Mouse (Mus musculus) embryonic facial prominence, embryonic 14.5 days (tissue): ENCODE results near the gene Dad1. TPM values are rescaled to one million over a fixed set of nuclear protein-coding genes. Genes with fewer than 3 reads are reported as not detected.
"Not testable (repeated sequence)": the region's sequence is repeated elsewhere in the genome, so short reads cannot be mapped to it uniquely, and the experiment has no call there.

Experiments
- ATAC-seq: fragments of 200-750 bp; cut with Nextera tagmentation; 2 replicates; pipeline ENCODE4 v1.8.0; 2017; ENCODE audit warnings: low read depth, moderate number of reproducible peaks, moderate TSS enrichment
- DNase-seq: peaks from one replicate; pipeline ENCODE4 v3.0.0-alpha.2; 2015; ENCODE audit warnings: low spot score
- H3K27ac ChIP-seq: fragments of 300-500 bp; sonication (generic); replicated peaks from 2 replicates; pipeline ENCODE4 v1.5.1; 2014; ENCODE audit warnings: low read depth, mild to moderate bottlenecking, low read length, moderate library complexity
- H3K27me3 ChIP-seq: fragments of 300-500 bp; sonication (generic); replicated peaks from 2 replicates; pipeline ENCODE4 v1.6.1; 2014; ENCODE audit warnings: low read length; ENCODE audit not compliant: control insufficient read depth, insufficient read depth
- H3K36me3 ChIP-seq: fragments of 300-500 bp; sonication (generic); 2 replicates; pipeline ENCODE4 v1.6.1; 2014; ENCODE audit warnings: low read length, mixed read lengths; ENCODE audit not compliant: control insufficient read depth, insufficient read depth
- H3K4me1 ChIP-seq: fragments of 300-500 bp; sonication (generic); 2 replicates; pipeline ENCODE4 v1.6.1; 2014; ENCODE audit warnings: antibody characterized with exemption, low read length; ENCODE audit not compliant: control insufficient read depth, insufficient read depth
- H3K4me2 ChIP-seq: fragments of 300-500 bp; sonication (generic); 2 replicates; pipeline ENCODE4 v1.6.1; 2014; ENCODE audit warnings: low read depth, mild to moderate bottlenecking, low read length, moderate library complexity, mixed read lengths
- H3K4me3 ChIP-seq: fragments of 300-500 bp; sonication (generic); 2 replicates; pipeline ENCODE4 v1.5.1; 2014; ENCODE audit warnings: low read depth, mild to moderate bottlenecking, low read length
- H3K9ac ChIP-seq: fragments of 300-500 bp; sonication (generic); 2 replicates; pipeline ENCODE4 v1.6.1; 2014; ENCODE audit warnings: low read depth, mild to moderate bottlenecking, low read length, moderate library complexity, mixed read lengths
- H3K9me3 ChIP-seq: fragments of 300-500 bp; sonication (generic); 2 replicates; pipeline ENCODE4 v1.6.1; 2016; ENCODE audit warnings: low read length; ENCODE audit not compliant: control insufficient read depth
- WGBS: fragments of 180-500 bp; shearing (Covaris S2); extraction: QIAGEN DNeasy Blood & Tissue Kit; methylation state at CpG from one replicate; pipeline ENCODE4 v1.1.7; 2014; 5-methylcytosine and 5-hydroxymethylcytosine counted together
- polyA plus RNA-seq: library from polyadenylated mRNA; unstranded; fragments of >200 nt; fragmentation: Nextera tagmentation; extraction: Ambion mirVana; gene quantifications from 2 replicates; pipeline ENCODE4 v1.2.1, GENCODE M21; 2014

The Dad1 gene
- polyA plus RNA-seq, 1 experiment from 2014 or later = 436 TPM

DNA sequence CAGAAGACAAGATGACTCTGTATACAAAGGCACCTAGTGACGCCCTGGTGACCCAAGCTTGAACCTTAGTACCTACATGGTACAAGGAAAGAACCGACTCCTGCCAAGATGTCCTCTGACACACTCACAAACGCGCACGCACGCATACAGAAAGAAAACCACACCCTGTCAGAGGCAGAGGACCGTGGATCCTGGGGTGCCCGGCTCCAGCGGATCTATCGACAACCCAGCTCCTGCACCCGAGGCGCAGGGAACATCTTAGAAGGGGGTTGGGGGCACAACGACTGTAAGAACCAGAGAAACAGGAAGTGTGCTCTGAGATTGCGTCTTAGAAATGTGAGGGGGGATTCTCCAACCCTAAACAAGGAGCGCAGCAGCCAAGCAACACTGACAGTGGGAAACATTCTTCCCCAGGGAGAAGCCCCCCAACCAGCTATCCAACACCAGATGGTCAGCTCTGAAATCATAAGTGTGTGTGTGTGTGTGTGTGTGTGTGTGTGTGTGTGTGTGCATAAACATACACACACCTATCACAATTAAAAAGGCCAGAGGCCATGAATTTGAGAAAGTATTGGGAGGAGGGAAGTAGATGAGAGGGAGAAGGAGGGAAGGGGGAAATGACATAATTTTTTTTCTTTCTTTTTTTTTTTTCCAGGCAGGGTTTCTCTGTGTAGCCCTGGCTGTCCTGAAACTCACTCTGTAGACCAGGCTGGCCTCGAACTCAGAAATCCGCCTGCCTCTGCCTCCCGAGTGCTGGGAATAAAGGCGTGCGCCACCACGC lies 22.5 kb downstream of the Dad1 start:
- H3K36me3 ChIP-seq = peaks cover 19% of the 10 kb centered on the region; the same call in 1 of the 2 replicates
- 78% methylated on average over 21 of the region's 21 CpGs for WGBS

GRCm38 (mm10) chr14:54230638-54231150 lies 23.2 kb downstream of the Dad1 start:
- no peak overlapping the region for H3K27ac ChIP-seq
- peaks cover 14% of the 10 kb centered on the region; the same call in 1 of the 2 replicates for H3K36me3 ChIP-seq
- no peaks in the 10 kb centered on the region for H3K9me3 ChIP-seq
- ATAC-seq (no peak), DNase-seq (no peak)
- H3K4me2 ChIP-seq = no peak overlapping the region
- no peak overlapping the region for H3K4me3 ChIP-seq
- peaks cover 23% of the 10 kb centered on the region; the same call in 1 of the 2 replicates for H3K4me1 ChIP-seq
- no peak overlapping the region for H3K9ac ChIP-seq
- WGBS = 86% methylated on average over 14 of the region's 14 CpGs
- H3K27me3 ChIP-seq = no peaks in the 10 kb centered on the region

More for the DNA sequence above, 22.5 kb downstream of the Dad1 start:
- H3K27me3 ChIP-seq = no peaks in the 10 kb centered on the region
- no peak overlapping the region for H3K27ac ChIP-seq
- DNase-seq = no peak
- H3K9me3 ChIP-seq = no peaks in the 10 kb centered on the region
- no peak overlapping the region for H3K4me3 ChIP-seq
- ATAC-seq = no peak
- H3K4me1 ChIP-seq = peaks cover 23% of the 10 kb centered on the region; the same call in 1 of the 2 replicates
- no peak overlapping the region for H3K9ac ChIP-seq
- no peak overlapping the region for H3K4me2 ChIP-seq

DNA sequence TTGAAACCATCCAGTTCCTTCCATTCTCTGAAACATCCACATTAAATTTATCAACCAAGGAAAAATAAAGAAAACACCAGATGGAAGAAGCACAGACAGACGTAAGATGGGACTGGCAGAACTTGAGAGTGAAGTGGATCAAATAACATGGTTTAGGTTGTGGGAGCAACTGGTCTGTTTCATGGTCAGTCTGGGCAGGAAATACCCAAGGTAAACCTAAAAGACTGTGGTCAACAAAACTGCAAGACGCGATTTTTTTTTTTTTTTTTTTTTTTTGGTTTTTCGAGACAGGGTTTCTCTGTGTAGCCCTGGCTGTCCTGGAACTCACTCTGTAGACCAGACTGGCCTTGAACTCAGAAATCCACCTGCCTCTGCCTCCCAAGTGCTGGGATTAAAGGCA lies 24.1 kb downstream of the Dad1 start:
- not testable (repeated sequence) for ATAC-seq, H3K27me3 ChIP-seq, DNase-seq, H3K36me3 ChIP-seq, H3K4me2 ChIP-seq, H3K9me3 ChIP-seq, H3K4me3 ChIP-seq, H3K9ac ChIP-seq, H3K27ac ChIP-seq
- peaks cover 23% of the 10 kb centered on the region; the same call in 1 of the 2 replicates for H3K4me1 ChIP-seq
- WGBS = 87% methylated on average over 3 of the region's 4 CpGs

GRCm38 (mm10) chr14:54228933-54229713 lies 24.8 kb downstream of the Dad1 start:
- no peaks in the 10 kb centered on the region for H3K27me3 ChIP-seq
- no peaks in the 10 kb centered on the region for H3K9me3 ChIP-seq
- H3K27ac ChIP-seq = no peak overlapping the region
- peaks cover 23% of the 10 kb centered on the region; the same call in 1 of the 2 replicates for H3K4me1 ChIP-seq
- no peaks in the 10 kb centered on the region for H3K36me3 ChIP-seq
- 13% methylated on average over 25 of the region's 25 CpGs for WGBS
- peak overlapping the region; percentile 10 for H3K4me3 ChIP-seq
- peak overlapping the region; percentile 47 for H3K9ac ChIP-seq
- DNase-seq (no peak), ATAC-seq (no peak)
- H3K4me2 ChIP-seq = peak overlapping the region; percentile 58

DNA sequence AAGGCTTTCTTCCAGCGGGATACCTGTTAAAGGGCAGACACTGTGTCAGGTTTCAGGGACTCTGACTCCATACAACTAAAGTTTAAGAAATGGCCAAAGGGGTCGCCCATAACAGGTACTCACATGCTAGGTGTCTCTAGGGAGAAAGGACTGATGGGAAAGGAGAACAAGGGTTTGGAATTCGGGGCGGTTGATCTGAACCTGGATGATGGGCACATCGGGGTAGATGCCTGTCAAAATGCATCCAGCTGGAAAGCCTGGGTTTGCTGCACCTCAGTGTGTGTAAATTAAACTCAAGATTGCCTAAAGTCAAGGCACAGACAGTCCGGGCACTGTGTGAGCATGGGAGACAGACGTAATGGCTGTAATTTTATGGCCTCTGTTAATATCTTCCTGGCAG lies 25.4 kb downstream of the Dad1 start:
- Histone ChIP-seq H3K9me3 (no peaks in the 10 kb centered on the region), H3K36me3 (no peaks in the 10 kb centered on the region), H3K27ac (no peak overlapping the region), H3K4me1 (peaks cover 21% of the 10 kb centered on the region; the same call in 1 of the 2 replicates), H3K4me2 (peak overlapping the region; percentile 58), H3K9ac (peak overlapping the region; percentile 47), H3K4me3 (peak overlapping the region; percentile 32; the same call in 1 of the 2 replicates), H3K27me3 (no peaks in the 10 kb centered on the region)
- 6% methylated on average over 7 of the region's 7 CpGs for WGBS
- no peak for ATAC-seq
- no peak for DNase-seq

GRCm38 (mm10) chr14:54227911-54228451 lies 25.9 kb downstream of the Dad1 start:
- peak; percentile 64 for ATAC-seq
- H3K9ac ChIP-seq = no peak overlapping the region; the same call in 1 of the 2 replicates

GRCm38 (mm10) chr14:54226911-54227811 lies 26.7 kb downstream of the Dad1 start:
- no peaks in the 10 kb centered on the region for H3K36me3 ChIP-seq
- H3K4me2 ChIP-seq = peak overlapping the region; percentile 58
- DNase-seq (peak; percentile 89), ATAC-seq (peak; percentile 53)
- H3K4me1 ChIP-seq = peaks cover 19% of the 10 kb centered on the region; the same call in 1 of the 2 replicates
- H3K4me3 ChIP-seq = peak overlapping the region; percentile 32; the same call in 1 of the 2 replicates
- H3K27ac ChIP-seq = peak overlapping the region; percentile 65
- H3K9me3 ChIP-seq = no peaks in the 10 kb centered on the region
- H3K9ac ChIP-seq = no peak overlapping the region
- WGBS = 35% methylated on average over 16 of the region's 16 CpGs
- H3K27me3 ChIP-seq = no peaks in the 10 kb centered on the region

More at GRCm38 (mm10) chr14:54227911-54228451, 25.9 kb downstream of the Dad1 start:
- Histone ChIP-seq H3K9me3 (no peaks in the 10 kb centered on the region), H3K27me3 (no peaks in the 10 kb centered on the region), H3K36me3 (no peaks in the 10 kb centered on the region), H3K4me2 (peak overlapping the region; percentile 58), H3K4me3 (peak overlapping the region; percentile 32), H3K4me1 (peaks cover 19% of the 10 kb centered on the region; the same call in 1 of the 2 replicates), H3K27ac (peak overlapping the region; percentile 65)
- peak; percentile 84 for DNase-seq
- under 1% methylated on average over 10 of the region's 10 CpGs for WGBS
